ENCODE assay signal across 9 mouse cellular contexts in the genomic region with DNA sequence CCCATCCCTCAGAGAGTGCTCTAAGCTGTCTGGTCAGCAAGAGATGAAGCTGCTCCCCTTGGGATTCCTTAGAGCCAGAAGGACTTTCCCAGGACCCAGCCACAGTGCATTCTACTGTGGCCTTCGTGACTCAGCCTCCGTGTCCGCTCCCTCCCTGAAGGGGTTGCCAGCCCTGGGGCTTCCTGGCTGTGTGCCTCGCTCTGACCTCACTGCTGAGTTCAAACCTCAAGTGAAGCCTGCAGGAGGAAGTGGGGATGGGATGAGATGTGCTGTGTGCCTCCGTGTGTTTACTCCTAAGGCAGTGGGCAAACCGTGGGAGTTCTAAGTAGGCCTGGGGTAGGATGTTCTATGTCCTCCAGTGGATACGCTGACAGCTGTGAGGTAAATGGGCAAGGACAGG. TPM values are rescaled to one million over a fixed set of nuclear protein-coding genes. Genes with fewer than 3 reads are reported as not detected.
DNase-seq lines count a peak whose midpoint lies in the region; ATAC-seq lines count a peak whose summit lies in the region.
"Had no signal": no experiment of that assay in that cellular context is flagged by ENCODE, and none has a peak within 500 bp of the region (broad histone marks: within the 10 kb centered on the region; RNA-seq: fewer than 3 reads in every experiment).

No protein-coding gene starts in this region.

- no peaks in the 10 kb centered on the region for H3K9me3 ChIP-seq in embryonic facial prominence, embryonic 14.5 days (ENCODE audit: control insufficient read depth, low read length)

- H3K27me3 ChIP-seq in embryonic facial prominence, embryonic 14.5 days (replicated peaks; ENCODE audit: control insufficient read depth, insufficient read depth, low read length) = no peaks in the 10 kb centered on the region

- 70% methylated on average over 7 of the region's 7 CpGs for WGBS in embryonic facial prominence, embryonic 14.5 days

- H3K4me3 ChIP-seq in embryonic facial prominence, embryonic 14.5 days (ENCODE audit: low read depth, low read length) = no peak overlapping the region

- peak; percentile 73 for DNase-seq in ovary, adult 18-20 months (ENCODE audit: low spot score)
- DNase-seq in ovary, postnatal 10 days (ENCODE audit: low spot score) = no peak
- DNase-seq in embryonic facial prominence, embryonic 14.5 days (ENCODE audit: low spot score) = peak; percentile 32
- DNase-seq in heart, postnatal 14 days = peak; percentile 84 to 86
- no peak for DNase-seq in spleen, postnatal 4 days (ENCODE audit: low spot score in 2 of 2)
- DNase-seq in spleen, postnatal 14 days (ENCODE audit: low spot score in 2 of 2) = no peak
- DNase-seq in cerebellum, adult 11-12 months = no peak

- peaks cover 18% of the 10 kb centered on the region for H3K4me1 ChIP-seq in embryonic facial prominence, embryonic 14.5 days (ENCODE audit: control insufficient read depth, insufficient read depth, low read length)

- H3K9ac ChIP-seq in embryonic facial prominence, embryonic 14.5 days (ENCODE audit: low read depth, low read length) = no peak overlapping the region
- H3K9ac ChIP-seq: liver, embryonic 14.5 days had no signal

- no peak overlapping the region for H3K27ac ChIP-seq in embryonic facial prominence, embryonic 14.5 days (replicated peaks; ENCODE audit: low read depth, low read length)
- H3K27ac ChIP-seq: liver, embryonic 14.5 days had no signal

- peaks cover 61% of the 10 kb centered on the region for H3K36me3 ChIP-seq in embryonic facial prominence, embryonic 14.5 days (ENCODE audit: control insufficient read depth, insufficient read depth, low read length)

- H3K4me2 ChIP-seq in embryonic facial prominence, embryonic 14.5 days (ENCODE audit: low read depth, low read length) = no peak overlapping the region

- ATAC-seq in embryonic facial prominence, embryonic 14.5 days (ENCODE audit: low read depth) = no peak
- ATAC-seq in megakaryocyte progenitor cell, adult 5-6 weeks (replicated peaks; ENCODE audit: poor library complexity) = peak; percentile 69

- intact Hi-C loops in heart, postnatal 14 days (cut with DNase I) = no loop called here

RNA-seq across cellular contexts. Expression of a gene that starts 16.7 kb away (rescaled TPM):
- polyA plus RNA-seq in embryonic facial prominence, embryonic 14.5 days (2014; fragmentation: Nextera tagmentation; extraction: Ambion mirVana) = 15.0 and 19.7 TPM in 2 replicates
- 1 to 10 TPM in 1 of 2 experiments, under 1 TPM in 1; 0.74 to 1.4 TPM for total RNA-seq in heart, postnatal 14 days (2021)
- total RNA-seq in megakaryocyte progenitor cell, adult 5-6 weeks (2015) = 9.2 and 10.8 TPM in 2 replicates
- total RNA-seq in megakaryocyte progenitor cell, adult 5-6 weeks (2017) = 34.4 and 37.7 TPM in 2 replicates

RNA-seq across cellular contexts. Expression of a gene that starts 57.5 kb away (rescaled TPM):
- 43.5 and 45.2 TPM in 2 replicates for polyA plus RNA-seq in embryonic facial prominence, embryonic 14.5 days (2014; fragmentation: Nextera tagmentation; extraction: Ambion mirVana)
- 10 to 100 TPM; 14.2 to 18.6 TPM for total RNA-seq in heart, postnatal 14 days (2021)
- not detected in 2 replicates for total RNA-seq in megakaryocyte progenitor cell, adult 5-6 weeks (2015)
- total RNA-seq in megakaryocyte progenitor cell, adult 5-6 weeks (2017) = 0.14 and 0.29 TPM in 2 replicates

Comparison
In these comparisons a context has a peak if more than half of its experiments do, and no peak if none do; other contexts are left out.
1. DNase-seq: peak in ovary, adult 18-20 months (single experiment), embryonic facial prominence, embryonic 14.5 days (single experiment) and heart, postnatal 14 days (2 of 2); none in ovary, postnatal 10 days (single experiment), spleen, postnatal 4 days (0 of 2), spleen, postnatal 14 days (0 of 2) and cerebellum, adult 11-12 months (single experiment).
2. RNA of a gene that starts 16.7 kb away (total RNA-seq): 9.2 to 37.7 TPM in megakaryocyte progenitor cell, adult 5-6 weeks; 0.74 to 1.4 TPM in heart, postnatal 14 days; every median in the first group is over 4 times any median in the second.
3. RNA of a gene that starts 57.5 kb away (total RNA-seq): 14.2 to 18.6 TPM in heart, postnatal 14 days; 0.14 to 0.29 TPM in megakaryocyte progenitor cell, adult 5-6 weeks; every median in the first group is over 10 times any median in the second.